Mouse (Mus musculus): ENCODE results near the gene Faim.

- TF ChIP-seq CTCF (IDR thresholded peaks at IDR 0.05; ENCODE audit: low read depth): no peak
- no peak for TF ChIP-seq EP300 (optimal IDR thresholded peaks at IDR 0.05)
Observed at GRCm38 (mm10) chr9:98973101-98973521, 13.1 kb upstream of the Faim start.

Measured in stomach, postnatal 0 days (tissue).